Mouse (Mus musculus) ES-Bruce4 (cell line): ENCODE data around the gene Vil1. TPM values are rescaled to one million over a fixed set of nuclear protein-coding genes. Genes with fewer than 3 reads are reported as not detected.

Source experiments
- H3K27ac ChIP-seq: 2 replicates; pipeline ENCODE4 v1.5.1; 2012; ENCODE audit warnings: low read length, inconsistent platforms; ENCODE audit not compliant: insufficient read depth
- H3K27me3 ChIP-seq: 2 replicates; pipeline ENCODE4 v1.6.1; 2012; ENCODE audit warnings: mild to moderate bottlenecking, low read length, inconsistent platforms; ENCODE audit not compliant: control insufficient read depth, poor library complexity, insufficient read depth, severe bottlenecking
- H3K36me3 ChIP-seq: 2 replicates; pipeline ENCODE4 v1.6.1; 2012; ENCODE audit warnings: inconsistent platforms, mild to moderate bottlenecking, low read length, moderate library complexity; ENCODE audit not compliant: control insufficient read depth, poor library complexity, insufficient read depth, severe bottlenecking
- H3K4me1 ChIP-seq: one replicate; pipeline ENCODE4 v1.8.1; 2011; ENCODE audit warnings: low read length; ENCODE audit not compliant: control insufficient read depth, insufficient read depth
- H3K4me3 ChIP-seq: 2 replicates; pipeline ENCODE4 v1.5.1; 2011; ENCODE audit warnings: low read depth, mild to moderate bottlenecking, low read length
- H3K9ac ChIP-seq: 2 replicates; pipeline ENCODE4 v1.6.1; 2012; ENCODE audit warnings: low read depth, mild to moderate bottlenecking, inconsistent platforms; ENCODE audit not compliant: poor library complexity, severe bottlenecking
- H3K9me3 ChIP-seq: replicated peaks from 2 replicates; pipeline ENCODE4 v1.6.1; 2012; ENCODE audit warnings: mild to moderate bottlenecking, low read length, inconsistent platforms; ENCODE audit not compliant: control insufficient read depth, poor library complexity, insufficient read depth, severe bottlenecking
- CTCF ChIP-seq: IDR thresholded peaks from one replicate; pipeline ENCODE4 v1.8.1; 2011; ENCODE audit warnings: low read depth, low read length
- EP300 ChIP-seq: IDR thresholded peaks from 2 replicates; pipeline ENCODE4 v1.6.1; 2011; ENCODE audit warnings: low read depth, low read length; ENCODE audit not compliant: insufficient read depth
- POLR2A ChIP-seq: IDR thresholded peaks from one replicate; pipeline ENCODE4 v1.8.1; 2011; ENCODE audit warnings: low read length; ENCODE audit not compliant: insufficient read depth
- polyA plus RNA-seq: library from polyadenylated mRNA; stranded (reverse); fragments of >200 nt; gene quantifications from 2 replicates; pipeline ENCODE4 v1.2.4, GENCODE M21; 2011; ENCODE audit warnings: low read depth; ENCODE audit not compliant: missing spikeins, insufficient read depth, insufficient read length

The Vil1 gene
- 0.61 TPM in 2 replicates for polyA plus RNA-seq

DNA sequence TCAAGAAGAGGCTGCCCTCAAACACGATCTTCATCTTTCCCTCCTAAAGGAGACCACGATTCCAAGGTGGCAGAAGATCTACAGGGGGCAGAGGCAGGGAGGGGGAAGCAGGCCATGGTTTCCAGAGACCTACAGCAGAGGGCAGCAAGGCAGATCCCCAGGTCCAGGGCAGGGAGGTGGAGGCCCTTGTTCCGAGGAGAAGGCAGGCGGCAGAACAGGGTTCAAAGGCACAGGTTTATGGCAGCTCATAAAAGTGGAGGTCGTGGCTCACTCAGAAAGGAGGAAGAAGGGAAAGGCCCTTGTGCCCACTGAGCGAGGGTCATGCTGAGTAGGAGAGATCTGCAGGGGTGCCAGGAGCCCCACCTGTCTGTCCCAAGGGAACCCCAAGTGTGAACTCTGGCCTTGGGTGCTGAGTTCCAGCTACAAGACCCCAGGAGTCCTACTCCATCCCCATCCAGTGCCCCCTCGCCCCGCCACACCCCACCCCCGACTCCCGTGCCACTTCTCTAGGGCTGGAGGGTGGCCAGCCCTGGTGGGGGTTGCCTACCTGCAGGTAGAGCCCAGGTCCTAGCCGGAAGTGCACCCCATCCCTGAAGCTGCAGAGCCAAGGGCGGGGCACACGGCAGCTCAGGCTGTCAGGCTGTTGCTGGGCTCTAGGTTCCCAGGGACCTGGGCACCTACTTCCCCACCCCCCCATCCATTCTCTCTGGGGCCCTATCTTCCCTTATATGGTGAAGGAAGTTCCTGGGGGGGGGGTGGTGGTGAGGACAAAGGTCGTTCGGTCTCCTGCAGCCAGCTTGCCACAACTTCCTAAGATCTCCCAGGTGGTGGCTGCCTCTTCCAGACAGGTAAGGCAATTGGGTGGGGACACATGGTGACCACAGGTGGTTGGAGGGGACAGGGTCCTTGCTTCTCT, at the start of gene Vil1:
Gene Vil1, plus strand, starts transcription at position 788 of the 916 bp plus-strand sequence.
- no peak for TF ChIP-seq EP300
- TF ChIP-seq POLR2A = no peak
- no peak for TF ChIP-seq CTCF
- Histone ChIP-seq H3K36me3 (no peaks in the 10 kb centered on the region), H3K9me3 (no peaks in the 10 kb centered on the region), H3K9ac (no peak within 1 kb of the TSS), H3K27ac (no peak within 1 kb of the TSS), H3K4me1 (no peaks in the 10 kb centered on the region), H3K4me3 (0 out of 2 replicates have a peak within 1 kb of the TSS, but pooled peaks have one; percentile 8), H3K27me3 (0 out of 2 replicates have a peak, but pooled peaks cover 2% of the 10 kb centered on the region)

DNA sequence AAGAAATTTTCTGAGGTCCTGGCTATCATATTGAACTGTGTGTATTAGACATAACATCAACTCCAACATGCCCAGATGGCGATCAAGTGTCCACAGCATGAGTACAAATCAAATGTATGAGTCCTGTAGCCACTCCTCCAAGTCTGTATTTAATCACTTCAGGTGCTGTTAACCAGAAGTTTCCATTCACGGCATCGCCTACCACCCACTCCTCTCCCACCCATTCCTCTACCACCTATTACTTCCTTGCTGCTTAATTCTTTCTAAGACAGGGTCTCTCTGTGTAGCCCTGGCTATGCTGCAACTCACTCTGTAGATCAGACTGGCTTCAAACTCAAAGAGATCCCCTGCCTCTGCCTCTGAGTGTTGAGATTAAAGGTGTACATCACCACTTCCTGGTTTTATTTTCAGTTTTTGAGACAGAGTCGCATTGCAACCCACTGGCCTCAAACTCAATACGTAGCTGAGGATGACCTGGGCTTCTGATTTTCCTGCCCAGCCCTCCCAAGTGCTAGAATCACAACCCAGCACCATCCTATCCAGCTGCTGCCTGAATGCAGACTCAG, 49.1 kb upstream of the Vil1 start:
- TF ChIP-seq CTCF (no peak), POLR2A (no peak), EP300 (no peak)
- H3K9me3 ChIP-seq = no peaks in the 10 kb centered on the region
- no peak overlapping the region for H3K27ac ChIP-seq
- H3K4me3 ChIP-seq = no peak overlapping the region
- no peaks in the 10 kb centered on the region for H3K27me3 ChIP-seq
- H3K4me1 ChIP-seq = no peaks in the 10 kb centered on the region
- no peak overlapping the region for H3K9ac ChIP-seq
- no peaks in the 10 kb centered on the region for H3K36me3 ChIP-seq

DNA sequence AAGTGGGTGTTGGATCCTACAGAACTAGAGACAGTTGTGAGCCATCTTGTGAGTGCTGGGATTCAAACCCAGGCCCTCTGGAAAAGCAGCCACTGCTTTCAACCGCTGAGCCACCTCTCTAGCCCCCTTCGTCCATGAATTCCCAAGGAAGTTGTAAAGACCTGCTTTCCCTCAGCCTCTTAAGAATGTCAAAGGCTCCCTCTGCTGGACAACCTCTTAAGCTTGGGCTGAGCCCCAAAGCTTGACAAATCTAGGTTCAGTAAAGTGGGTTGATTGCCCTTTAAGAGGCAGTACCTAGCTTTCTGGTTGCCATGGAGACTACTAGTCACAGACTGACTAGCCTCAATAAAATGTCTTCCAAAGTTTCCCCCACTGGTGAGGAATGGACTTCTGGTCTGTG, 47.4 kb upstream of the Vil1 start, which contains the start of gene Catip:
Gene Catip, plus strand, starts transcription at position 297 of the 400 bp plus-strand sequence.
- H3K9me3 ChIP-seq = no peaks in the 10 kb centered on the region
- no peak within 1 kb of the TSS for H3K27ac ChIP-seq
- no peaks in the 10 kb centered on the region for H3K36me3 ChIP-seq
- H3K9ac ChIP-seq = no peak within 1 kb of the TSS
- no peaks in the 10 kb centered on the region for H3K4me1 ChIP-seq
- TF ChIP-seq CTCF (peak; percentile 26), POLR2A (no peak)
- no peak within 1 kb of the TSS for H3K4me3 ChIP-seq
- no peaks in the 10 kb centered on the region for H3K27me3 ChIP-seq

DNA sequence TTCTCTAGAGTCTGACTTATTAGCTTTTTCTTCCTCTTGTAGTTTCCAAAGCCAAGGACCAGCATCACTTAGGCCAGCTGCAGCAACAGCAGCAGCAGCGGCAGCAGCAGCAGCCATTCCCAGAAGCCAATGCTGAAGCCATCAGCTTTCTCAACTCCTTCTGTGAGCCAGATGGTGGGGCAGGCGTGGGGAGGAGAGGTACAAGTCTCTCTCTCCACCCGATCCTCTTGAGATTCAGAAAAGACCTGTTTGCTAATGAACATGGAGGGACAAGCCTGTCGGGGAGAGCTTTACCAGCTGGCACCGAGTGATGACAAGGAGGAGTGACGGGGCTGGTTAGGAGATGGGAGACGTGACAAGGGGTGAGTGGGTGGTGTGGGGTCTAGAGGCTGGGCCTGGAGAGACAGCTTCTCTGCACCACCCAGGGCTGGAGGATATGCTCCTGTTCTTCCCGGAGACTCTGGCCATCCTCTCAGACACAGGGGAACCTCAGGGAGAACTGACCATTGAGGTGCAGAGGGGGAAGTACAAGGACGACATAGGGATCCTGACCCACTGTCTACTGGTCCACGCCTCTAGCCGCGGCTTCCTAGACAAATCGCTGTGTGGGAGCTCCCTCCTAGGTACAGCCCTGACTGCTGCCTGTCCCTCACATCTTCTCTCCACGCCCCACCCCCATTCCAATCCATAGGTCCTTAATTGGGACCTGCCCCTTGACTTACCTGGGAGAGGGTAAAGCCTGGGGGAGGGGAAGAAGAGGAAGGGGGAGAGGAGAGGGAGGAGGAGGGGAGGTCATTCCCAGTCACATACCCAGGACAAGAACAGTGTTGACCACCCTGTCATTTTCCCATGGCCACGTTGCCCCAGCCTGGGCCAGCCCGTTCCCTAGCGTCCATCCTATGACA, 46.6 kb upstream of the Vil1 start:
- Histone ChIP-seq H3K36me3 (no peaks in the 10 kb centered on the region), H3K27me3 (no peaks in the 10 kb centered on the region), H3K4me3 (no peak overlapping the region), H3K4me1 (no peaks in the 10 kb centered on the region), H3K9ac (no peak overlapping the region), H3K9me3 (no peaks in the 10 kb centered on the region), H3K27ac (no peak overlapping the region)
- no peak for TF ChIP-seq CTCF
- TF ChIP-seq EP300 = no peak
- TF ChIP-seq POLR2A = no peak

DNA sequence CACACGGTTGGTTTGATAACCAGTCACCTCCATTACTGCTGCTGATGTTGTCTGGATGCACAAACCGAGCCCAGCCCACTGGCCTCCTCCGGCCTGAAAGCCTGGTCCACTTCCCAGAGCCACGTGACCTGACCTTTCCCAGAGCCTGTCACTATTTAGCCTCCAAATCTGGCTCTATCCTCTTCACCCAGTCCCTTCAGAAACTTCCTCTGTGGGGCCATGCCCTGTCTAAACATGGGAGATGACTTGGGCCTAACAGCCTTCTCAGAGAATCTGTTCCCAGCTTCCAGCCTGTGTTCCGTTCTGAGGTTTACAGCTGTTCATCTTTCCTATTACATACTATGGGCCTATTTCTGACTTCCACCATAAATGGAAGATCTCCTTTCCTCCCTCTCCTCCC, 45.7 kb upstream of the Vil1 start:
- H3K4me3 ChIP-seq = no peak overlapping the region
- H3K27ac ChIP-seq = no peak overlapping the region
- no peak for TF ChIP-seq EP300
- no peak for TF ChIP-seq CTCF
- TF ChIP-seq POLR2A = no peak
- H3K27me3 ChIP-seq = no peaks in the 10 kb centered on the region
- H3K36me3 ChIP-seq = no peaks in the 10 kb centered on the region
- H3K4me1 ChIP-seq = no peaks in the 10 kb centered on the region
- no peaks in the 10 kb centered on the region for H3K9me3 ChIP-seq
- no peak overlapping the region for H3K9ac ChIP-seq
